Mouse (Mus musculus): ENCODE data around the gene Nrp2. TPM values are rescaled to one million over a fixed set of nuclear protein-coding genes. Genes with fewer than 3 reads are reported as not detected.

The Nrp2 gene
- total RNA-seq, 2 experiments from 2014 or later: 37.1 to 39.5 TPM

- DNase-seq (ENCODE audit: extremely low spot score in 1 of 2, low spot score in 2 of 2): peak; percentile 56 to 85
- intact Hi-C loops (cut with DNase I): loop anchor here (2.0 kb wide), 1 partner anchor 133 kb away; no protein-coding TSS in a partner anchor
These were observed 92.4 kb downstream of the Nrp2 start for GRCm38 (mm10) chr1:62795307-62796037.

GRCm38 (mm10) chr1:62796038-62796647 lies 93.1 kb downstream of the Nrp2 start:
- intact Hi-C loops (cut with DNase I): no loop called here
- peak in 1 of 2 experiments; percentile 74 for DNase-seq (ENCODE audit: extremely low spot score in 1 of 2, low spot score in 2 of 2)

GRCm38 (mm10) chr1:62799427-62799826 lies 96.3 kb downstream of the Nrp2 start:
- no peak for DNase-seq (ENCODE audit: extremely low spot score in 1 of 2, low spot score in 2 of 2)
- intact Hi-C loops (cut with DNase I): no loop called here

GRCm38 (mm10) chr1:62800351-62800750 lies 97.3 kb downstream of the Nrp2 start:
- DNase-seq (ENCODE audit: extremely low spot score in 1 of 2, low spot score in 2 of 2): no peak
- intact Hi-C loops (cut with DNase I): no loop called here

- intact Hi-C loops (cut with DNase I): no loop called here
- DNase-seq (ENCODE audit: extremely low spot score in 1 of 2, low spot score in 2 of 2): no peak
These were observed 98.3 kb downstream of the Nrp2 start for GRCm38 (mm10) chr1:62801429-62801828.

GRCm38 (mm10) chr1:62801842-62802241 lies 98.8 kb downstream of the Nrp2 start:
- intact Hi-C loops (cut with DNase I): no loop called here
- DNase-seq (ENCODE audit: extremely low spot score in 1 of 2, low spot score in 2 of 2): no peak

- no peak for DNase-seq (ENCODE audit: extremely low spot score in 1 of 2, low spot score in 2 of 2)
- intact Hi-C loops (cut with DNase I): no loop called here
These were observed 100.5 kb downstream of the Nrp2 start for GRCm38 (mm10) chr1:62803544-62803943.

GRCm38 (mm10) chr1:62806014-62806413 lies 102.9 kb downstream of the Nrp2 start:
- no peak for DNase-seq (ENCODE audit: extremely low spot score in 1 of 2, low spot score in 2 of 2)
- intact Hi-C loops (cut with DNase I): no loop called here

GRCm38 (mm10) chr1:62808395-62808794 lies 105.3 kb downstream of the Nrp2 start:
- intact Hi-C loops (cut with DNase I): no loop called here
- DNase-seq (ENCODE audit: extremely low spot score in 1 of 2, low spot score in 2 of 2): no peak

- no peak for DNase-seq (ENCODE audit: extremely low spot score in 1 of 2, low spot score in 2 of 2)
- intact Hi-C loops (cut with DNase I): no loop called here
These were observed 106.6 kb downstream of the Nrp2 start for GRCm38 (mm10) chr1:62809601-62810228.

- no peak for DNase-seq (ENCODE audit: extremely low spot score in 1 of 2, low spot score in 2 of 2)
- intact Hi-C loops (cut with DNase I): no loop called here
These were observed 108.1 kb downstream of the Nrp2 start for GRCm38 (mm10) chr1:62811141-62811540.

GRCm38 (mm10) chr1:62812701-62813684 lies 109.9 kb downstream of the Nrp2 start:
- intact Hi-C loops (cut with DNase I): no loop called here
- DNase-seq (ENCODE audit: extremely low spot score in 1 of 2, low spot score in 2 of 2): no peak

- intact Hi-C loops (cut with DNase I): no loop called here
- DNase-seq (ENCODE audit: extremely low spot score in 1 of 2, low spot score in 2 of 2): no peak
These were observed 110.9 kb downstream of the Nrp2 start for GRCm38 (mm10) chr1:62813938-62814337.

GRCm38 (mm10) chr1:62817566-62817965 lies 114.5 kb downstream of the Nrp2 start:
- intact Hi-C loops (cut with DNase I): no loop called here

GRCm38 (mm10) chr1:62820170-62820569 lies 117.1 kb downstream of the Nrp2 start:
- peak in 1 of 2 experiments; percentile 40 for DNase-seq (ENCODE audit: extremely low spot score in 1 of 2, low spot score in 2 of 2)

More at GRCm38 (mm10) chr1:62817566-62817965, 114.5 kb downstream of the Nrp2 start:
- no peak for DNase-seq (ENCODE audit: extremely low spot score in 1 of 2, low spot score in 2 of 2)

GRCm38 (mm10) chr1:62821509-62822398 lies 118.7 kb downstream of the Nrp2 start:
- intact Hi-C loops (cut with DNase I): no loop called here
- no peak for DNase-seq (ENCODE audit: extremely low spot score in 1 of 2, low spot score in 2 of 2)

More at GRCm38 (mm10) chr1:62820170-62820569, 117.1 kb downstream of the Nrp2 start:
- intact Hi-C loops (cut with DNase I): no loop called here

- intact Hi-C loops (cut with DNase I): no loop called here
- no peak for DNase-seq (ENCODE audit: extremely low spot score in 1 of 2, low spot score in 2 of 2)
These were observed 120.6 kb downstream of the Nrp2 start for GRCm38 (mm10) chr1:62823549-62824195.
